Mouse (Mus musculus): Measurements from ENCODE around the gene Zfp74. TPM values are rescaled to one million over a fixed set of nuclear protein-coding genes. Genes with fewer than 3 reads are reported as not detected.

Zfp74 gene
- 7.1 TPM for polyA plus RNA-seq (2017; shearing (Covaris generic))

GRCm38 (mm10) chr7:29953513-29954401, at the start of gene Zfp74:
Gene Zfp74 (minus strand): TSS chr7:29954089.

DNA sequence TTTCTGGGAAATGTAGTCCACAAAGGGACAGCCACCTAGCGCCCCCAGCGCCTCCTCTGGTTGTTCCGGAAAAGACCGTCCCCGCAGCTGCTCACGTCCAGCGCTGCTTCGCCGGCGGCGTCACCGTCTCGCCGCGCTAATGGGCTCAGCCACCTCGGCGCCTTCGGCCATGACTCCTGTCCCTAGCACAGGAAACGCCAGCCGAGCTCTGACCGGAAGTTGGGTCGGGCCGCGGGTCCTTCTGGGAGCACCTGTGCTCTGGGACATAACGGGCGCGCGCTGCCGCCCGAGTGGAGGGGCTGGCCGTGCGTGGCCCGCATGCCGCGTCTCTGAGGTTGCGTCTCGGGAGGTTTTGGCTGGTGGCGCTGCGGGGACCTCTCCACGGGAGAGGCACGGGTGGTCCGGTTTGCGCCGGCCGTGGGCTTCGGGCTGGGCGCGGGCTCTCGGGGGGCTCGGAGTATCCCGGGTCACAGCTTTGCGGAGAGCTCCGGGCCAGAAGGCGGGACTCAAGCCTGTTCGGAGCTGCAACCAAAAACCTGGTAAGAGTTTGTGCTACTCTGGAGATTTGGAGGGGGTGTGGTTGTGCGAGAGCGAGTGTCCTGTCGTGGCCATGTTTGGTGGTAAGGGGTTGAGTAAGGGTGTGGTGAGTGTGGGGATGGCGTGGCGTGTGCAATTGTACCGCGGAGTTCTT, 29.9 kb upstream of the Zfp74 start, which contains the start of gene Zfp568:
Gene Zfp568, plus strand, starts transcription at position 266 of the 691 bp plus-strand sequence.

GRCm38 (mm10) chr7:29908130-29908950, 45.5 kb downstream of the Zfp74 start, which contains the start of gene Zfp383:
Gene Zfp383 (plus strand): TSS chr7:29908223.

GRCm38 (mm10) chr7:29905966-29906681, 47.8 kb downstream of the Zfp74 start, which contains the start of gene Zfp27:
Gene Zfp27 (minus strand): TSS chr7:29906572.

Other genes with a start within 250 kb of the Zfp74 start
- gene Catsperg2, start 227.1 kb downstream of the Zfp74 start, polyA plus RNA-seq (2017; shearing (Covaris generic)), result not detected
- 24.1 TPM for gene Zfp84, start 185.5 kb downstream of the Zfp74 start, polyA plus RNA-seq (2017; shearing (Covaris generic))
- 0.16 TPM for gene Zfp30, start 170.1 kb downstream of the Zfp74 start, polyA plus RNA-seq (2017; shearing (Covaris generic))
- 25.7 TPM for gene Zfp790, start 138.0 kb downstream of the Zfp74 start, polyA plus RNA-seq (2017; shearing (Covaris generic))
- gene Zfp940, start 100.4 kb downstream of the Zfp74 start, polyA plus RNA-seq (2017; shearing (Covaris generic)), result 5.5 TPM
- gene Zfp420, start 94.1 kb downstream of the Zfp74 start, polyA plus RNA-seq (2017; shearing (Covaris generic)), result 13.5 TPM
- 5.6 TPM for gene Zfp27, start 47.5 kb downstream of the Zfp74 start, polyA plus RNA-seq (2017; shearing (Covaris generic))
- 1.1 TPM for gene Zfp383, start 45.9 kb downstream of the Zfp74 start, polyA plus RNA-seq (2017; shearing (Covaris generic))
- gene Zfp568, start 29.9 kb upstream of the Zfp74 start, polyA plus RNA-seq (2017; shearing (Covaris generic)), result 5.6 TPM
- 6.8 TPM for gene Zfp14, start 97.3 kb upstream of the Zfp74 start, polyA plus RNA-seq (2017; shearing (Covaris generic))
- 10.5 TPM for gene Zfp82, start 118.8 kb upstream of the Zfp74 start, polyA plus RNA-seq (2017; shearing (Covaris generic))
- gene Gm26920, start 136.3 kb upstream of the Zfp74 start, polyA plus RNA-seq (2017; shearing (Covaris generic)), result 3.0 TPM
- 9.6 TPM for gene Zfp566, start 136.4 kb upstream of the Zfp74 start, polyA plus RNA-seq (2017; shearing (Covaris generic))
- gene Zfp260, start 140.7 kb upstream of the Zfp74 start, polyA plus RNA-seq (2017; shearing (Covaris generic)), result 106 TPM
- 16.9 TPM for gene Zfp382, start 167.9 kb upstream of the Zfp74 start, polyA plus RNA-seq (2017; shearing (Covaris generic))
- 32.9 TPM for gene Zfp146, start 215.7 kb upstream of the Zfp74 start, polyA plus RNA-seq (2017; shearing (Covaris generic))
- 1.0 TPM for gene Cox7a1, start 230.1 kb upstream of the Zfp74 start, polyA plus RNA-seq (2017; shearing (Covaris generic))
- gene Capns1, start 244.7 kb upstream of the Zfp74 start, polyA plus RNA-seq (2017; shearing (Covaris generic)), result 80.5 TPM

All from activated CD4-positive, CD25-positive, alpha-beta regulatory T cell, adult 9 weeks (primary cell).